Mouse (Mus musculus) gastrocnemius, postnatal 36 days (tissue): ENCODE results near the gene Kcnh2. TPM values are rescaled to one million over a fixed set of nuclear protein-coding genes. Genes with fewer than 3 reads are reported as not detected.
A peak's percentile ranks its signal among the peaks of the same experiment; 100 is the strongest.
"Not testable (repeated sequence)": the region's sequence is repeated elsewhere in the genome, so short reads cannot be mapped to it uniquely, and the experiment has no call there.

Source experiments
- DNase-seq, 2 experiments: peaks; one replicate each; pipeline ENCODE4 v3.0.0; 2022
- intact Hi-C: fragments of 180-260 bp; cut with DNase I; formaldehyde crosslinking; loops from one replicate; pipeline ENCODE4 v1.15.1; 2025
- long read RNA-seq, 2 experiments: library from polyadenylated mRNA; stranded (forward); transcript quantifications; one replicate each; pipeline ENCODE4 v2.0.0; 2021
- total RNA-seq, 2 experiments: library from RNA; stranded (reverse); gene quantifications; 2 replicates each; pipeline ENCODE4 v1.2.3; 2021

The Kcnh2 gene
- total RNA-seq, result 1 to 10 TPM; 2.2 to 2.6 TPM
- long read RNA-seq, experiment 1, partial matches to known transcripts, result 0 of 2 reads
- long read RNA-seq, experiment 1, other reads (novel, unspliced or antisense), result 1 of 2 reads
- long read RNA-seq, experiment 2, partial matches to known transcripts, result 1 of 2 reads
- long read RNA-seq, experiment 2, other reads (novel, unspliced or antisense), result 0 of 2 reads

- intact Hi-C loops, result no loop called here
- DNase-seq, result no peak
These were observed at the start of gene Kcnh2 for GRCm38 (mm10) chr5:24351278-24351677. TSS of gene Kcnh2 (minus strand) at chr5:24351604.

- DNase-seq, result no peak
- intact Hi-C loops, result no loop called here
These were observed 49.0 kb upstream of the Kcnh2 start for GRCm38 (mm10) chr5:24400362-24400761.

- intact Hi-C loops, result no loop called here
- DNase-seq, result no peak
These were observed 48.3 kb upstream of the Kcnh2 start for GRCm38 (mm10) chr5:24399686-24400085.

GRCm38 (mm10) chr5:24396254-24396653, 44.9 kb upstream of the Kcnh2 start:
- intact Hi-C loops, DNase-seq: not testable (repeated sequence)

GRCm38 (mm10) chr5:24394165-24394894, 42.9 kb upstream of the Kcnh2 start:
- intact Hi-C loops, result loop anchor here (2.0 kb wide), 1 partner anchor 76 kb away; no protein-coding TSS in a partner anchor
- DNase-seq, result peak; percentile 90 to 96

- peak; percentile 52 to 70 for DNase-seq
- intact Hi-C loops, result no loop called here
These were observed 42.1 kb upstream of the Kcnh2 start, which contains the start of gene Abcb8 for GRCm38 (mm10) chr5:24393392-24393997. TSS of gene Abcb8 (plus strand) at chr5:24393663.

GRCm38 (mm10) chr5:24392724-24393123, 41.3 kb upstream of the Kcnh2 start:
- DNase-seq, result no peak
- intact Hi-C loops, result no loop called here

GRCm38 (mm10) chr5:24391864-24392263, 40.5 kb upstream of the Kcnh2 start, which contains the start of gene Atg9b:
TSS of gene Atg9b (minus strand) at chr5:24392143.
- intact Hi-C loops, result no loop called here
- DNase-seq, result no peak

GRCm38 (mm10) chr5:24389658-24390020, 38.2 kb upstream of the Kcnh2 start:
- intact Hi-C loops, result no loop called here
- no peak for DNase-seq

GRCm38 (mm10) chr5:24389011-24389657, 37.7 kb upstream of the Kcnh2 start:
- no peak for DNase-seq
- intact Hi-C loops, result no loop called here

GRCm38 (mm10) chr5:24388246-24388915, 37.0 kb upstream of the Kcnh2 start:
- intact Hi-C loops, result no loop called here
- no peak for DNase-seq

GRCm38 (mm10) chr5:24387264-24388241, 36.1 kb upstream of the Kcnh2 start:
- peak; percentile 36 to 46 for DNase-seq
- intact Hi-C loops, result no loop called here

- no peak for DNase-seq
- intact Hi-C loops, result no loop called here
These were observed 34.6 kb upstream of the Kcnh2 start for GRCm38 (mm10) chr5:24385887-24386550.

- no peak for DNase-seq
- intact Hi-C loops, result no loop called here
These were observed 34.0 kb upstream of the Kcnh2 start for GRCm38 (mm10) chr5:24385374-24385773.

- intact Hi-C loops, result no loop called here
- DNase-seq, result no peak
These were observed 33.0 kb upstream of the Kcnh2 start for GRCm38 (mm10) chr5:24384407-24384806.

GRCm38 (mm10) chr5:24383026-24383859, 31.8 kb upstream of the Kcnh2 start:
- peak; percentile 70 to 75 for DNase-seq
- intact Hi-C loops, result no loop called here

GRCm38 (mm10) chr5:24381988-24382387, 30.6 kb upstream of the Kcnh2 start:
- no peak for DNase-seq
- intact Hi-C loops, result no loop called here

- intact Hi-C loops, result no loop called here
- DNase-seq, result no peak
These were observed 30.1 kb upstream of the Kcnh2 start for GRCm38 (mm10) chr5:24381486-24381885.
